Mouse (Mus musculus): ENCODE measurements around the gene Lypd4. TPM values are rescaled to one million over a fixed set of nuclear protein-coding genes. Genes with fewer than 3 reads are reported as not detected.
"Not testable (repeated sequence)": the region's sequence is repeated elsewhere in the genome, so short reads cannot be mapped to it uniquely, and the experiment has no call there.

Lypd4 gene
- total RNA-seq (2017) = not detected in 2 replicates

GRCm38 (mm10) chr7:24869532-24870165, at the start of gene Lypd4, which contains the start of gene Dmrtc2:
Lypd4 (minus strand) TSS chr7:24869941.
Dmrtc2 (plus strand) TSS chr7:24870057.
- ATAC-seq (ENCODE audit: extremely low read depth, insufficient number of reproducible peaks, low FRiP score, poor library complexity, severe bottlenecking) = no peak

DNA sequence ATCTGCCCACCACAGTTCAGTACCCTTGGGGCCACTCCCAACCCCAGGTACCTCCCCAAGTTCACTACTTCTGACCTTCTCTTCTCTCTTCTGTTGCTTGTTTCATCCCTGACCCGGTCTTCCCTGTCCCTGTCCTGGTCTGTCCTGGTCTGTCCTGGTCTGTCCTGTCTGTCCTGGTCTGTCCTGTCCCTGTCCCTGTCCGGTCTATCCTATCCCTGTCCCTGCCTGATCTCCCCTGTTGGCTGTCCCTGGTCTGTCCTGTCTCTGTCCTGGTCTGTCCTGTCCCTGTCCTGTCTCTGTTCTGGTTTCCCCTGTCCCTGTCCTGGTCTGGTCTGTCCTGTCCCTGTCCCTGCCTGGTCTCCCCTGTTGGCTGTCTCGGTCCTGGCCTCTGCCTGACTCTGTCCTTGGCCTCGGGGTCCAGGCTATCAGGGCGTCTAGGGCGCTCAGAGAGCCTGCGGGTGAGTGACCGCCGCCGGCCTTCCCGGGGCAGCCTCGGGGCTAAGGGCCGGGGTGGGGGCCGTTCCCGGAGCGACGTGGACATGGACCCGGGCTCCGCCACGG, 49.1 kb upstream of the Lypd4 start:
- no peak for ATAC-seq (ENCODE audit: extremely low read depth, insufficient number of reproducible peaks, low FRiP score, poor library complexity, severe bottlenecking)

DNA sequence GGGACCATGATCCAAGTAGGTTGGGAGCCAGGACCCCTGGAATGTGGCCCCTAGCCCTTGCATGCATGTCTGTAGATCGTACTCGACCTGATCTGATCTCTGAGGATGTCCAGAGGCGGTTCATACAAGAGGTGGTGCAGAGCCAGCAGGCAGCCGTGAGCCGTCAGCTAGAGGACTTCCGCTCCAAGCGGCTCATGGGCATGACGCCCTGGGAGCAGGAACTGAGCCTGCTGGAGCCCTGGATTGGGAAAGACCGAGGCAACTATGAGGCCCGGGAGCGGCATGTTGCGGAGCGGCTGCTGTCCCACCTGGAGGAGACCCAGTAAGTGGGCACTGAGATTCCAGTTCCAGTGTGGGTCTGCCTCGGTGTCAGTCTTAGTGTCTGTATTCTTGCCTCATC, 42.7 kb upstream of the Lypd4 start:
- no peak for ATAC-seq (ENCODE audit: extremely low read depth, insufficient number of reproducible peaks, low FRiP score, poor library complexity, severe bottlenecking)

DNA sequence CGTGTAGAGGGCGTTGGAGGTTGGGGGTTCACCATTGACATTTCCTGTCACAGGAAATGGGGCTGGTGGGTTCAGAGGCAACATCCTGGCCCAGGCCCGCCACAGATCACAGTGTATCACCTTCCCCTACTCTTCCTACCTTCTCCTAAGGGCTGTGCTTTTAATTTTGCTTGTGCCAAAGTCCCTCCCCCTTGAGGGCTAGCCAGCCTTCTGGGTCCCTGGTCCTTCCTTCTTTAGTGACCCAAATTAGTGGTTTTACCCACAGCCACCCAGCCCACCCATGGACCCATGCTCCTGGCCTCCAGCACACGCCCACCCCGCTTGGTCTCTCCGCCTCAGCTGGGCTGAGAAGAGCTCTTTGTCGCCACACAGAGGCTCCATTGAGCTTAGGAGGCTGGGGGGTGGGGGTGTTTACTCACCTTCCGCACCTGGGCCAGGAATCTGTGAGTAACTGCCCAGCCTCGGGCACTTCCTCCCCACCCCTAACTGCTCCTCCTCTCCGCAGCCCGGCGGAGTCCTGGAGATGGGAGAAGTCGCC, 37.5 kb upstream of the Lypd4 start:
- ATAC-seq (ENCODE audit: extremely low read depth, insufficient number of reproducible peaks, low FRiP score, poor library complexity, severe bottlenecking) = peak; percentile 17; the same call in 1 of the 2 replicates

- ATAC-seq (ENCODE audit: extremely low read depth, insufficient number of reproducible peaks, low FRiP score, poor library complexity, severe bottlenecking) = no peak
Observed at GRCm38 (mm10) chr7:24906551-24906950, 36.8 kb upstream of the Lypd4 start.

- ATAC-seq (ENCODE audit: extremely low read depth, insufficient number of reproducible peaks, low FRiP score, poor library complexity, severe bottlenecking) = peak; percentile 36
Observed at GRCm38 (mm10) chr7:24904936-24905335, 35.2 kb upstream of the Lypd4 start.

DNA sequence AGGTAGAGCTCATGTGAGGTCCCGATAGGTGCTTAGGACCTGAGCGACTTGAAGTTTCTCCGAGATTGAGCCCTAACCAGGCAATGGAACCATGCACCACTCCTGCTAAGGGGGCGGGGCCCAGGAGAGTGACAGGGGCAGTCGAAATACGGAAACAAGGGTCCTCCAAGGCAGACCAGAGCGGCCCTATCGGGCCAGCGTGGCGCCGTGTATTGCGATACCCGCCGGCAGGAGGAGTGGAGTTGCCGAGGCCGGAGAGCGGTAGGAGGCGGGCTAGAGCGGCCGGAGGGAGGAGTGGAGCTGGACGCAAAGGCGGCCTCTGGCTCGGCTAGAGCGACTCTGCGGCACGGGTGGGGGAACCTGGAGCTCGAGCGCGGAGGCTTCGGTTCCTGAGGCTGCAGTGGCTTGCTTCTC, 34.3 kb upstream of the Lypd4 start:
- ATAC-seq (ENCODE audit: extremely low read depth, insufficient number of reproducible peaks, low FRiP score, poor library complexity, severe bottlenecking) = peak; percentile 77

- no peak for ATAC-seq (ENCODE audit: extremely low read depth, insufficient number of reproducible peaks, low FRiP score, poor library complexity, severe bottlenecking)
Observed at GRCm38 (mm10) chr7:24903444-24903825, 33.7 kb upstream of the Lypd4 start.

GRCm38 (mm10) chr7:24902630-24903443, 33.1 kb upstream of the Lypd4 start, which contains the start of gene Arhgef1:
Arhgef1 (plus strand) TSS chr7:24902912.
- ATAC-seq (ENCODE audit: extremely low read depth, insufficient number of reproducible peaks, low FRiP score, poor library complexity, severe bottlenecking) = 0 out of 2 replicates have a peak, but pooled peaks have one; percentile 4

DNA sequence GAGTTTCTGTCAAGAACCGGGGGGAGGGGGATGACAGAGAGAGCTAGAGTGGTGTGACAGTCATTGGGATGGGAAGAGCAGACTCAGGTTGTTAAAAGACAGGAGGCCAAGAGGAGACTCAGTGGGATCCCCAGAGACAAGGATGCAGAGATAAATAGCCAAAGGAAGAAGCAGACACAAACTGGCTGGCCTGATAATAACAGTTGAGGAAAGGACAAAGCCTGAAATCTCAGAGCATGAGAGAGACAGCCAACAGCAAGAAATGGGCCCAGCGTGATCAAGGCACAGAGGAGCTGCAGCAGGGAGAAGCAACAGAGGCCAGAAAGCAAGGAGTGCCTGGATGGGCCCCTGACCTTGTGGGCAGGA, 32.5 kb upstream of the Lypd4 start:
- no peak for ATAC-seq (ENCODE audit: extremely low read depth, insufficient number of reproducible peaks, low FRiP score, poor library complexity, severe bottlenecking)

DNA sequence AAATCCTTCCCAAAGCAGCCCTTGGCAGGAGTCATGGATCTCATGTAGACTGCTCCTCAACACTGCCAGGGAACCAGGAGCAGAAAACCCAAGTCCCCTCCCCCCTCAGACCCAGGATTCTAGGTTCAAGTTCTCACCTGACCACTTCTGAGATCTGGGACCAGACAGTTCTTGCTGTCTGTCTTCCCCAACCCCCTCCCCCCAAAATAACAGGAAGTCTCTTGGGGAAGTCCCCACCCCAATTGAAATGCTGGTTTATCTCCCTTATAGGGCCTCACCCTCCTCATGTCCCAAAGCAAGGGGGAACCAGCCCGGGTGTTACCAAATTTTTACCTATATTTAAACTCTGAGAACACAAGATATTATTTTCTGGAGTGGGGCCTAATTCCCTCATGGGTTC, 32.1 kb upstream of the Lypd4 start:
- no peak for ATAC-seq (ENCODE audit: extremely low read depth, insufficient number of reproducible peaks, low FRiP score, poor library complexity, severe bottlenecking)

GRCm38 (mm10) chr7:24901114-24901513, 31.4 kb upstream of the Lypd4 start:
- ATAC-seq (ENCODE audit: extremely low read depth, insufficient number of reproducible peaks, low FRiP score, poor library complexity, severe bottlenecking) = no peak

DNA sequence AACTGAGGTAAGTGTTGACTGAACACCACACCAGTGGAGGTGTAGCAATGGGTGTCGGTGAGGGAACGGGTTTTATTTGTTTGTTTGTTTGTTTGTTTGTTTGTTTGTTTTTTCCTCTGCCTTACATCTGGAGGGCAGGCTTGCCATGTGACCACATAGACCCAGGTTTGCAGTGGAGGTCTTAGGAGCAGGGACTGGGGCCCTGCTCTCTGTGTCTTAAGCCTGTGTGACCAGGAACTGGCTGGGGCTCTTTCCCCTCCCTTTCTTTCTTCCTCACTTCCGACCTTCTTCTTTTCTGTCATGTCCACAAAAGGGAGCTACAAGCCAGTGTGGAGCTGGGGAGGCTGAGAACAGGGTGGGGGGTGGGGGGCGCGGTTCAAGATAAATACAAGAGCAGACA, 28.2 kb upstream of the Lypd4 start:
- ATAC-seq (ENCODE audit: extremely low read depth, insufficient number of reproducible peaks, low FRiP score, poor library complexity, severe bottlenecking) = no peak

DNA sequence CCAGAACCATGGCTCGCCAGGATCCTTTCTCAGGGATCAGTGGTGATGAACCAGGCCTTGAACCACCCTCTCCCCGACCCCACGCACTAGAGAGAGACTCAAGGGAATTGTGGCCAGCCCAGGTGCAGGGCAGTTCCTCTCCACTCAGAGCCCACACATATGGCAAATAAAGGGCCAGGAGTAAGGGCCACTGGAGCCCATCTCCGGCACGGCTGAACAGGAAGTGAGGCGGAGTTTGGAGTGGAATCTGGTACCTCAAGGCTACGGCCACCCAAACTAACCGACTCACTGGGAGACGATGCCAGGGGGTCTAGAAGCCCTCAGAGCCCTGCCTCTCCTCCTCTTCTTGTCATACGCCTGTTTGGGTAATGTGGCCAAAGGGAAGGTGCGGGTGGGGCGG, 27.5 kb upstream of the Lypd4 start, which contains the start of gene Cd79a:
Gene Cd79a, plus strand, starts transcription at position 158 of the 400 bp plus-strand sequence.
- ATAC-seq (ENCODE audit: extremely low read depth, insufficient number of reproducible peaks, low FRiP score, poor library complexity, severe bottlenecking) = peak; percentile 88

DNA sequence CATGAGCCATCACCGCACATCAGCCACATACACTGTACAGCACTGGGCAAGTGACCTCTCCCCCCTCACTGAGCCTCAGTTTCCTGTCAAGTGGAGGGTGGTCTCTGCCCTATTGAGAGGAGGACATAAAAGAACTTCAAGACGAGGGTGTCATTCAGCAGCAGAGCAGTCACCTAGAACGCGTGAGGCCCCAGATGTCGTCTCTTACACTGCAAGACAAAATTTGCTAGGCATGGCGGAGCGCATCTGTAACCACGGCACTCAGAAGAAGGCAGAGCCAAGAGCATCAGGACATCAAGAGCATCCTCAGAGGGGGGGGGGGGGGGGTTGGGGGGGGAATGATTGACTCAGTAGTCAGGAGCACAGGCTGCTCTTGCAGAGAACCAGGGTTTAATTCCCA, 26.5 kb upstream of the Lypd4 start:
- no peak for ATAC-seq (ENCODE audit: extremely low read depth, insufficient number of reproducible peaks, low FRiP score, poor library complexity, severe bottlenecking)

- ATAC-seq (ENCODE audit: extremely low read depth, insufficient number of reproducible peaks, low FRiP score, poor library complexity, severe bottlenecking) = not testable (repeated sequence)
Observed at GRCm38 (mm10) chr7:24895749-24896148, 26.0 kb upstream of the Lypd4 start.

GRCm38 (mm10) chr7:24892125-24892583, 22.4 kb upstream of the Lypd4 start:
- ATAC-seq (ENCODE audit: extremely low read depth, insufficient number of reproducible peaks, low FRiP score, poor library complexity, severe bottlenecking) = no peak

- no peak for ATAC-seq (ENCODE audit: extremely low read depth, insufficient number of reproducible peaks, low FRiP score, poor library complexity, severe bottlenecking)
Observed at GRCm38 (mm10) chr7:24891241-24892124, 21.7 kb upstream of the Lypd4 start.
